Mouse (Mus musculus) left cerebral cortex, postnatal 36 days (tissue): ENCODE data around the gene Ncapd2. TPM values are rescaled to one million over a fixed set of nuclear protein-coding genes. Genes with fewer than 3 reads are reported as not detected.

ENCODE experiments used
- DNase-seq, 2 experiments: peaks; one replicate each; pipeline ENCODE4 v3.0.0; 2021 to 2022; ENCODE audit warnings: low spot score in 2 of 2, mixed read lengths in 1 of 2
- intact Hi-C: fragments of 180-260 bp; cut with DNase I; formaldehyde crosslinking; loops from one replicate; pipeline ENCODE4 v1.15.1; 2025
- total RNA-seq, 2 experiments: library from RNA; stranded (reverse); gene quantifications; 2 replicates each; pipeline ENCODE4 v1.2.3; 2021

Ncapd2 gene
- total RNA-seq, 2 experiments from 2014 or later, result 24.2 to 30.2 TPM

- intact Hi-C loops, result no loop called here
- no peak for DNase-seq
Measured at GRCm38 (mm10) chr6:125153018-125153389, 38.5 kb downstream of the Ncapd2 start.

DNA sequence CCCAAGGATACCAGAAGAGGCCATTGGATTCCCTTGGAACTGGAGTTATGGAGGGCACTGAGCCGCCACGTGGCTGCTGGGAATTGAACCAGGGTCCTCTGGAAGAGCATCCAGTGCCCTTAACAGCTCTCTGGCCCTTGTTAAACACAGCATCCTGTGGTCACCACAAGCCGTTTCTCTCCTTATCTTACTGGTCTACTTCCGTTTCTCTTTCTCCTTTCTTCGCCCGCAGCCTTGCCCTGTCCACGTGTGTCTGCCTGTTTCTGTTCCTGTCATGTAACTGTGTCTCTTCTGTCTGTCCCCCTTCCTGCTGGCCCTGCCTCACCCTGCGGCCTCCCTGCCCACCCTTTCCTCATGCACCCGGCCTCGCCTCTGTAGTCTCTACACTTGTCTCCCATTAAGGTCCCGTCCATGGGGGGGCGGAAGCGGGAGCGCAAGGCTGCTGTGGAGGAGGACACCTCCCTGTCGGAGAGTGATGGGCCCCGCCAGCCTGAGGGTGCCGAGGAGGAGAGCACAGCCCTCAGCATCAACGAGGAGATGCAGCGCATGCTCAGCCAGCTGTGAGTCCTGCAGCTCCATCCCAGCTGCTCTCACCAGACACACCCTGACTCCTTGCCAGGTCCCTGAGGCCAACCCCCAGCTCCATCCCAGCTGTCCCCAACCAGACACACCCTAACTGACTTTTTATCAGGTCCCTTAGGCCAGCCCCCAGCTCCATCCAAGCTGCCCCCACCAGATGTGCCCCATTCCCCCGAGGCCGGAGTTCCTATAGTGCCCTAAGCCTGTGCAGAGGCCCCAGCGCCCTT, 39.1 kb downstream of the Ncapd2 start:
- DNase-seq, result no peak
- intact Hi-C loops, result no loop called here

GRCm38 (mm10) chr6:125149569-125149950, 41.9 kb downstream of the Ncapd2 start:
- intact Hi-C loops, result loop anchor here (5.0 kb wide), 1 partner anchor 123 kb away; no protein-coding TSS in a partner anchor
- no peak for DNase-seq

GRCm38 (mm10) chr6:125148926-125149568, 42.5 kb downstream of the Ncapd2 start:
- intact Hi-C loops, result loop anchor here (5.0 kb wide), 1 partner anchor 123 kb away; no protein-coding TSS in a partner anchor
- peak; percentile 66 for DNase-seq

DNA sequence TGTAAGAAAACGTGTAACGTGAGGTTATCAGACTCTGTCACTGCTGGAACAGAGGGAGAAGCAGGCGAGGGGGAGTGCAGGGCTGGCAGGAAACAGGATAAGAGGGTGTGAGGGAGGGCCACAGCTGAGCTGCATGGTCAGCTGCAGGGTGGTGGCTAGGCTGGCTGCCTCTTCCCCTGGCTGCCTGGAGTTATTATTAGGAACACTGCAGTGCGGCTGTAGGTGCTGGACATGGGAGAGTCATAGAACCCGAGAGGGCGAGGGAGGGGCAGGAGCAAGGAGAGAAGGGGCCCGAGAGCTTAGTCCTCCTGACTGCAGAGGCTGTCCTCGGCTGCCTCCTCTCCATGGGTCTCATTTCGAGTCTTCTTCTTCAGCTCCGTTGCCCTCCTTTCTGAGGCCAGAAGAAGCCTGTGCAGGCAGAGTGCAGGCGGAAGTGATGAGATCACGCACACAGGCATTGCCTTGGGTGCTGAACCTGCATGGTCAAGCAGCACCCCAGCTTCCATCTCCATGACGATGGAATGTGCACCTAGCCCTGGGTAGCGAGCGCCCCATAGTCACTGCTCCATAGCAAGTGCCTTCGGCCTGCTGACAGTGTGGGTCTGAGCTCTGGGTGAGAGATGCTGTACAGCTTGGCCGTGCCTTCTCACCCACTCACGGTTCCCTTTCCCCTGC, 43.1 kb downstream of the Ncapd2 start:
- intact Hi-C loops, result loop anchor here (5.0 kb wide), 1 partner anchor 124 kb away; no protein-coding TSS in a partner anchor
- DNase-seq, result peak; percentile 61

DNA sequence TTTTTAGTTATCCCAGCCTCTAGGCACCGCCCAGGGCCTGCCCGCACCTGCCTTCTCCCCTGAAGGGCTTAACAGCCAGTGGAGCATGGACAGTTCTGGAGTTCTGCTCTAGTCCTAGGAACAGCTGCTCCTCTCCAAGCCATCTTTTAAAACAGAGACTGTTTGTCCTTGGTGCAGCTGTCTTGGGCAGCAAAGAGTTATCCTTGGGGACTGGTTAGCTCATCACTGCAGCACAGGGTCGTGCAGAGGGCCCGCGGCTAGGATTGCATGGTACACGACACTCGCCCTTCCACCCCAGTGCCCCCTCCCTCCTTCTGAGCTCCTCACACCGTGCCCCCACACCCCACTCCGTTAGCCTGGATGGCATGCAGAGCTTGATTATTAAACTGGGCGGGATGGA, 44.2 kb downstream of the Ncapd2 start:
- DNase-seq, result peak in 1 of 2 experiments; percentile 32
- intact Hi-C loops, result loop anchor here (2.0 to 5.0 kb wide), 2 partner anchors 15 to 125 kb away; no protein-coding TSS in a partner anchor

DNA sequence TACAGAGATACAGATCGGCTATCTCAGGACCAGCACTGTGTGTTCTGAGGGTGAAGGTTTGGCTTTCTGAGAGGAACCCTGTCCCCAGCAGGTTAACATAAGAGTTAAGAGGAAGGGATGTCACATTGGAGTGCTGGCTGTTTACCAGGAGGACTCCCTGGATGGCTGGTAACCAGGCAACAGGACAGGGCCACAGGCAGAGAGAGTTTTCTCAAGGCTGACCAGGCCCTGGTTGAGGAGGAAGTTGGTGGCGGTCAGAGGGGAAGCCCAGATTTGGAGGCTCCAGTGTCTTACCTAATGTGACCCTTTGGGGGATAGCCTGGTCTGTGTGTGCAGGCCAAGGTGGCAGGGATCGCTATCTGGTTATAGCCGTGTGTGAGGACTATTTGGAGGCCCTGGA, 44.7 kb downstream of the Ncapd2 start:
- DNase-seq, result no peak
- intact Hi-C loops, result loop anchor here (2.0 to 5.0 kb wide), 2 partner anchors 14 to 126 kb away; no protein-coding TSS in a partner anchor

GRCm38 (mm10) chr6:125146148-125146547, 45.4 kb downstream of the Ncapd2 start:
- DNase-seq, result peak in 1 of 2 experiments; percentile 47
- intact Hi-C loops, result loop anchor here (2.0 to 5.0 kb wide), 2 partner anchors 13 to 126 kb away; no protein-coding TSS in a partner anchor

DNA sequence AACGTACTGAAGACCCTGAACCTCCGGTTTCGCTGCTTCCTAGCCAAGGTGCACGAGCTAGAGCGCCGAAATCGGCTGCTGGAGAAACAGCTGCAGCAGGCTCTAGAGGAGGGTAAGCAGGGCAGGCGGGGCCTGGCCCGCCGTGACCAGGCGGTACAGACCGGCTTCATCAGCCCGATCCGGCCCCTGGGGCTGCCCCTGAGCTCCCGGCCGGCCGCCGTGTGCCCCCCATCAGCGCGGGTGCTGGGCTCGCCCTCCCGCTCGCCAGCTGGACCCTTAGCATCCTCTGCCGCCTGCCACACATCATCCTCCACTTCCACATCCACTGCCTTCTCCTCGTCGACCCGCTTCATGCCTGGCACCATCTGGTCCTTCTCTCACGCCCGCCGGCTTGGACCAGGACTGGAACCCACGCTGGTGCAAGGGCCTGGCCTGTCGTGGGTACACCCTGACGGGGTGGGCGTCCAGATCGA, 46.0 kb downstream of the Ncapd2 start:
- intact Hi-C loops, result loop anchor here (1.0 to 5.0 kb wide), 2 partner anchors 20 to 127 kb away; no protein-coding TSS in a partner anchor

DNA sequence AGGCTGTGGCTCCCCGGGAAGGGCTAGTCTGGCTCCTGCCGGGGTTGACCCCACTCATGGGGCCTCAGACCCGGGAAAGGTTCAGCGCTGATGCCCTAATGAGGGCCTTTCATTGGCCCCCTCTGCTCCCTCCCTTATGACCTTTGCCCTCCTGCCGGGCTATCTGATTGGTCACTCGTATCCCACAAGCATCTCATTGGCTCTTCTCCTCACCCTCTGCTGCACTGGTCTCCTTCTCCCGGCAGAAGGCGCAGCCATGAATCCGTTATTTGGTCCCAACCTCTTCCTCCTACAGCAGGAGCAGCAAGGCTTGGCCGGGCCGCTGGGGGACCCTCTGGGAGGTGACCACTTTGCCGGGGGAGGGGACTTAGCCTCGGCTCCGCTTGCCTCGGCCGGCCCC, 46.5 kb downstream of the Ncapd2 start, which contains the start of gene Iffo1:
Gene Iffo1 (plus strand): TSS at position 241 of the 400 bp plus-strand sequence.
- DNase-seq, result peak; percentile 91
- intact Hi-C loops, result loop anchor here (1.0 to 5.0 kb wide), 2 partner anchors 20 to 127 kb away; no protein-coding TSS in a partner anchor

More for the DNA sequence above, 46.0 kb downstream of the Ncapd2 start:
- DNase-seq, result peak in 1 of 2 experiments; percentile 54

DNA sequence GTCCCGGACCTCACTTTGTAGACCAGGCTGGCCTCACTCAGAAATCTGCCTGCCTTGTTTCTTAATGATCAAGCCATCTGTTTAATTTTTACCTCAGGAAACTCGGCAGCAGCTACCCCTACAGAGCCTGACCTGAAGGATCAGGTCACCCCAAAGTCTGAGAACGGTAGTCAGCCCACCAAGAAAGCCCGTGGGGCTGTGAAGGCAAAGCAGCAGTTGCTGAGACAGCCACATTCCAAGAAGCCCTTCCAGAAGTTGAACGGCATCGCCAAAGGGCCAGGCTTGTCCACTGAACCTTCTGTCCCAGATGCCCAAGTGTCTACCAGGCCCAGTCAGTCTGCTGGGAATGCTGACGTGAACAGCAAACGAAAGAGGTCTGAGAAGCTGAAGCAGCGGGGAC, 47.6 kb downstream of the Ncapd2 start:
- no peak for DNase-seq
- intact Hi-C loops, result no loop called here

GRCm38 (mm10) chr6:125143128-125143527, 48.4 kb downstream of the Ncapd2 start:
- intact Hi-C loops, result no loop called here
- DNase-seq, result no peak

GRCm38 (mm10) chr6:125142436-125142835, 49.1 kb downstream of the Ncapd2 start:
- intact Hi-C loops, result no loop called here

DNA sequence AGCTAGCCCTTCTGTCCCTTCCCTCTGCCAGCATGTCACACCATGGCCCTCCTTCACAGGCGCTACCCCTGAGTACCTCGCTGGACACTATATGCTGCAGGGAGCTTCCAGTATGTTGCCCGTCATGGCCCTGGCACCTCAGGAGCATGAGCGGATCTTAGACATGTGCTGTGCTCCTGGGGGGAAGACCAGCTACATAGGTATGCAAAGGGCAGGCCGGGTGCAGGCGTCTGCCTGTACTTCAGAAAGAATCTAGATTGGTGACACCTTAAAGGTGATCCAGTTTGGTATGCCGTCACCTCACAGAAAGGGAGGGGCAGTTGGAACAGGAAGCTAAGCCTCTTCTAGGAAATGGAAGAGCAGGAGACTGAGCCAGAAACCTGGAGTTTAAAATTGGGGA, 51.8 kb downstream of the Ncapd2 start:
- no peak for DNase-seq

More at GRCm38 (mm10) chr6:125142436-125142835, 49.1 kb downstream of the Ncapd2 start:
- no peak for DNase-seq

GRCm38 (mm10) chr6:125137002-125137671, 54.4 kb downstream of the Ncapd2 start:
- DNase-seq, result no peak
- intact Hi-C loops, result no loop called here

More for the DNA sequence above, 51.8 kb downstream of the Ncapd2 start:
- intact Hi-C loops, result no loop called here

- DNase-seq, result no peak
- intact Hi-C loops, result loop anchor here (2.0 kb wide), 1 partner anchor 14 kb away; no protein-coding TSS in a partner anchor
Measured at GRCm38 (mm10) chr6:125132470-125132869, 59.0 kb downstream of the Ncapd2 start.

GRCm38 (mm10) chr6:125131302-125132156, 60.0 kb downstream of the Ncapd2 start, which contains the start of gene Nop2:
Gene Nop2, plus strand, starts transcription at chr6:125131909.
- intact Hi-C loops, result loop anchor here (2.0 kb wide), 1 partner anchor 15 kb away; no protein-coding TSS in a partner anchor
- DNase-seq, result peak; percentile 82 to 83
